Mouse (Mus musculus) B cell, adult 62 days (primary cell): ENCODE measurements around the gene Ccdc83. TPM values are rescaled to one million over a fixed set of nuclear protein-coding genes. Genes with fewer than 3 reads are reported as not detected.

Source experiments
- total RNA-seq: library from RNA; stranded (reverse); gene quantifications from 4 replicates; pipeline ENCODE4 v1.2.4, GENCODE M21; 2023

The Ccdc83 gene
- total RNA-seq: not detected in 4 replicates

GRCm38 (mm10) chr7:90265289-90265970, at the start of gene Ccdc83:
Gene Ccdc83, minus strand, starts transcription at chr7:90265777.

DNA sequence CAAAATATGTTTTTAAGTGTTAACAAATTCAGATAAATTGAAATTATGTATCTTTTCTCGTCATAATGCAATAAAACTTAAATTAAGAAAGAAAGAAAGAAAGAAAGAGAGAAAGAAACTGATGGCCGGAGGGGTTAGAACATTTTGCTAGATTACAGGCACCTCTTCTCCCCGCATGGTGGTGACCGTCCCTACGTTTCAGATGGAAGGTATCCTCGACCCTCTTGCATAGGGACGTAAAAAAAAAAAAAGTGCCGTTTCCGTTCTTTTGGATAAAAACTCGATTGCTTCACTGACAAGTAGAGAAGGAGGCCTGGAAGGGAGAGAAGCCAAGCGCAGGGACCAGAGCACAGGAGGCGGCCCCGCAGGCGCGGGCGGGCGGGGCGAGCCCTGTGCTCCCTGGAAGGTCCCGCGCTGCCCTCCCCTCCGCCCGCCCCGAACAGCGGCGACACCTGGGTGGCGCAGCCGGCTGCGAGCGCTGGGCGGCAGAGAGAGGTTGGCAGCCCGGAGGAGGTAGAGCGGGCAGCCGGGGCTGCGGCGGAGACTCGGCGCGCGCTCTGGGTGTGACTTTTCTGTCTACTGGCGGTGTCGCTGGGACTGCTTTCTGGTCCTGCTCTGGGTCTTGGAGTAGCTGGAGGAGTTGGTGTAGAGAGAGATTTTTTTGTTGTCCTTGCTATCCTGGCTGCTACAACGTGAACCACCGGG, 36.5 kb upstream of the Ccdc83 start, which contains the start of gene Sytl2:
Sytl2 (plus strand) TSS at position 311 of the 705 bp plus-strand sequence.

Other genes with a start within 250 kb of the Ccdc83 start
- 195 to 219 TPM (median 210 TPM) in 4 replicates for gene Picalm, start 135.6 kb downstream of the Ccdc83 start, total RNA-seq
- gene Sytl2, start 36.5 kb upstream of the Ccdc83 start, total RNA-seq: 0.60 to 0.89 TPM (median 0.73 TPM) in 4 replicates
- 0.44 TPM in 1 of 4 replicates, not detected in the others for gene Ccdc89, start 160.8 kb upstream of the Ccdc83 start, total RNA-seq
- 105 to 124 TPM (median 116 TPM) in 4 replicates for gene Crebzf, start 177.0 kb upstream of the Ccdc83 start, total RNA-seq
- 24.8 to 31.7 TPM (median 28.4 TPM) in 4 replicates for gene Tmem126a, start 191.5 kb upstream of the Ccdc83 start, total RNA-seq
- 3.1 to 5.8 TPM (median 5.0 TPM) in 4 replicates for gene Tmem126b, start 210.2 kb upstream of the Ccdc83 start, total RNA-seq
- gene Dlg2, start 210.9 kb upstream of the Ccdc83 start, total RNA-seq: 1.1 to 1.2 TPM in 2 of 4 replicates, not detected in the others